Mouse (Mus musculus) MEL (cell line): ENCODE data around the gene Top2a. TPM values are rescaled to one million over a fixed set of nuclear protein-coding genes. Genes with fewer than 3 reads are reported as not detected.

ENCODE experiments used
- DNase-seq: peaks from one replicate; pipeline ENCODE4 v3.0.0; 2011; ENCODE audit warnings: low read depth, low spot score
- H3K27ac ChIP-seq: 2 replicates; pipeline ENCODE4 v1.5.1; 2012; ENCODE audit warnings: low read depth, mild to moderate bottlenecking, control low read depth, low read length, moderate library complexity; ENCODE audit not compliant: control insufficient read depth
- H3K27me3 ChIP-seq, 2 experiments: fragments of 150-350 bp in 1 of 2; sonication (generic) in 1 of 2; 2 replicates each; pipeline ENCODE4 v1.6.1; 2012; ENCODE audit warnings: low read length in 2 of 2, mild to moderate bottlenecking in 2 of 2, improper control_type of control experiment in 1 of 2, moderate library complexity in 1 of 2; ENCODE audit not compliant: insufficient read depth in 2 of 2, control insufficient read depth in 1 of 2
- H3K36me3 ChIP-seq, 2 experiments: 2 replicates each; pipeline ENCODE4 v1.6.1; 2012 to 2014; ENCODE audit warnings: low read length in 2 of 2, improper control_type of control experiment in 1 of 2, inconsistent platforms in 1 of 2, mild to moderate bottlenecking in 1 of 2; ENCODE audit not compliant: insufficient read depth in 2 of 2, control insufficient read depth in 1 of 2
- H3K4me1 ChIP-seq, 2 experiments: fragments of 150-350 bp in 1 of 2; sonication (generic) in 1 of 2; 2 replicates each; pipeline ENCODE4 v1.6.1; 2012; ENCODE audit warnings: low read length in 2 of 2, improper control_type of control experiment in 1 of 2, mild to moderate bottlenecking in 1 of 2; ENCODE audit not compliant: insufficient read depth in 2 of 2, control insufficient read depth in 1 of 2
- H3K4me3 ChIP-seq, 2 experiments: fragments of 150-350 bp in 1 of 2; sonication (generic) in 1 of 2; 2 replicates each; pipeline ENCODE4 v1.5.1; 2012; ENCODE audit warnings: low read depth in 2 of 2, low read length in 2 of 2, mild to moderate bottlenecking in 2 of 2, moderate library complexity in 2 of 2, control low read depth in 1 of 2, improper control_type of control experiment in 1 of 2; ENCODE audit not compliant: control insufficient read depth in 1 of 2, insufficient read depth in 1 of 2
- H3K79me2 ChIP-seq: 2 replicates; pipeline ENCODE4 v1.6.1; 2012; ENCODE audit warnings: mild to moderate bottlenecking, low read length, moderate library complexity; ENCODE audit not compliant: control insufficient read depth, poor library complexity, insufficient read depth
- H3K9ac ChIP-seq: 2 replicates; pipeline ENCODE4 v1.6.1; 2012; ENCODE audit warnings: low read depth, mild to moderate bottlenecking, control low read depth, low read length, moderate library complexity; ENCODE audit not compliant: control insufficient read depth, poor library complexity, severe bottlenecking
- H3K9me3 ChIP-seq: fragments of 150-350 bp; sonication (generic); replicated peaks from 2 replicates; pipeline ENCODE4 v1.6.1; 2012; ENCODE audit warnings: mild to moderate bottlenecking, low read length, improper control_type of control experiment, moderate library complexity; ENCODE audit not compliant: insufficient read depth
- BHLHE40 ChIP-seq: IDR thresholded peaks from 2 replicates; pipeline ENCODE4 v1.6.1; 2012; ENCODE audit warnings: low read depth, mild to moderate bottlenecking, inconsistent platforms, low read length, improper control_type of control experiment, borderline replicate concordance
- CHD1 ChIP-seq: IDR thresholded peaks from 2 replicates; pipeline ENCODE4 v1.6.1; 2012; ENCODE audit warnings: low read depth, mild to moderate bottlenecking, inconsistent platforms, low read length, improper control_type of control experiment
- CTCF ChIP-seq, 3 experiments: IDR thresholded peaks in 2 of 3; conservative IDR thresholded peaks in 1 of 3; 2 replicates each; pipeline ENCODE4 v1.5.1; 2011 to 2012; ENCODE audit warnings: low read length in 3 of 3, low read depth in 2 of 3, mild to moderate bottlenecking in 2 of 3, improper control_type of control experiment in 1 of 3, inconsistent platforms in 1 of 3, mixed read lengths in 1 of 3, moderate library complexity in 1 of 3; ENCODE audit not compliant: control insufficient read depth in 1 of 3, insufficient read depth in 1 of 3, poor library complexity in 1 of 3, severe bottlenecking in 1 of 3
- ELF1 ChIP-seq: IDR thresholded peaks from 2 replicates; pipeline ENCODE4 v1.6.1; 2014; ENCODE audit warnings: low read depth, mild to moderate bottlenecking, inconsistent platforms, low read length, improper control_type of control experiment, moderate library complexity
- EP300 ChIP-seq, 2 experiments: IDR thresholded peaks; 2 replicates each; pipeline ENCODE4 v1.6.1; 2011; ENCODE audit warnings: improper control_type of control experiment in 2 of 2, low read length in 2 of 2, low read depth in 1 of 2, mild to moderate bottlenecking in 1 of 2
- ETS1 ChIP-seq: IDR thresholded peaks from 2 replicates; pipeline ENCODE4 v1.6.1; 2012; ENCODE audit warnings: low read depth, mild to moderate bottlenecking, inconsistent platforms, low read length, improper control_type of control experiment, moderate library complexity
- GABPA ChIP-seq: IDR thresholded peaks from 2 replicates; pipeline ENCODE4 v1.6.1; 2012; ENCODE audit warnings: low read depth, mild to moderate bottlenecking, inconsistent platforms, low read length, improper control_type of control experiment, moderate library complexity
- GATA1 ChIP-seq: IDR thresholded peaks from 2 replicates; pipeline ENCODE4 v1.6.1; 2011; ENCODE audit warnings: low read depth, low read length, improper control_type of control experiment
- HCFC1 ChIP-seq: IDR thresholded peaks from 2 replicates; pipeline ENCODE4 v1.6.1; 2012; ENCODE audit warnings: low read depth, mild to moderate bottlenecking, inconsistent platforms, low read length, improper control_type of control experiment, moderate library complexity
- JUND ChIP-seq: IDR thresholded peaks from 2 replicates; pipeline ENCODE4 v1.6.1; 2011; ENCODE audit warnings: low read depth, mild to moderate bottlenecking, improper control_type of control experiment, low read length
- KAT2A ChIP-seq: conservative IDR thresholded peaks from 2 replicates; pipeline ENCODE4 v1.6.1; 2012; ENCODE audit warnings: low read depth, low read length, improper control_type of control experiment, inconsistent platforms
- MAZ ChIP-seq: IDR thresholded peaks from 2 replicates; pipeline ENCODE4 v1.6.1; 2012; ENCODE audit warnings: low read depth, mild to moderate bottlenecking, inconsistent platforms, low read length, improper control_type of control experiment
- MEF2A ChIP-seq: IDR thresholded peaks from 2 replicates; pipeline ENCODE4 v1.6.1; 2014; ENCODE audit warnings: low read depth, mild to moderate bottlenecking, inconsistent platforms, low read length, improper control_type of control experiment; ENCODE audit not compliant: poor library complexity, insufficient replicate concordance, severe bottlenecking; ENCODE audit errors: extremely low read depth
- MXI1 ChIP-seq: IDR thresholded peaks from 2 replicates; pipeline ENCODE4 v1.6.1; 2011; ENCODE audit warnings: mild to moderate bottlenecking, low read depth, low read length, improper control_type of control experiment
- MYC ChIP-seq: IDR thresholded peaks from 2 replicates; pipeline ENCODE4 v1.6.1; 2011; ENCODE audit warnings: low read depth, mild to moderate bottlenecking, low read length, improper control_type of control experiment, moderate library complexity
- NELFE ChIP-seq: IDR thresholded peaks from 2 replicates; pipeline ENCODE4 v1.6.1; 2011; ENCODE audit warnings: low read depth, low read length, improper control_type of control experiment
- POLR2A ChIP-seq, 2 experiments: IDR thresholded peaks; 2 replicates each; pipeline ENCODE4 v1.6.1; 2011 to 2012; ENCODE audit warnings: low read length in 2 of 2, mild to moderate bottlenecking in 2 of 2, control low read depth in 1 of 2, improper control_type of control experiment in 1 of 2, low read depth in 1 of 2, moderate library complexity in 1 of 2; ENCODE audit not compliant: control insufficient read depth in 1 of 2, insufficient read depth in 1 of 2, poor library complexity in 1 of 2
- POLR2AphosphoS2 ChIP-seq: IDR thresholded peaks from 2 replicates; pipeline ENCODE4 v1.6.1; 2011; ENCODE audit warnings: low read length, improper control_type of control experiment
- POLR2AphosphoS5 ChIP-seq: IDR thresholded peaks from 2 replicates; pipeline ENCODE4 v1.6.1; 2012; ENCODE audit warnings: low read depth, borderline replicate concordance, mild to moderate bottlenecking, inconsistent platforms, low read length, moderate library complexity, mixed read lengths
- RCOR1 ChIP-seq: IDR thresholded peaks from 2 replicates; pipeline ENCODE4 v1.6.1; 2012; ENCODE audit warnings: low read depth, mild to moderate bottlenecking, inconsistent platforms, low read length, improper control_type of control experiment
- SIN3A ChIP-seq: IDR thresholded peaks from 2 replicates; pipeline ENCODE4 v1.6.1; 2012; ENCODE audit warnings: low read length, improper control_type of control experiment, inconsistent platforms
- SMC3 ChIP-seq: IDR thresholded peaks from 2 replicates; pipeline ENCODE4 v1.6.1; 2011; ENCODE audit warnings: low read depth, low read length, improper control_type of control experiment
- USF1 ChIP-seq: IDR thresholded peaks from 2 replicates; pipeline ENCODE4 v1.6.1; 2014; ENCODE audit warnings: low read depth, mild to moderate bottlenecking, inconsistent platforms, low read length, improper control_type of control experiment, moderate library complexity
- USF2 ChIP-seq, 2 experiments: IDR thresholded peaks; 2 replicates each; pipeline ENCODE4 v1.6.1; 2011 to 2012; ENCODE audit warnings: improper control_type of control experiment in 2 of 2, low read length in 2 of 2, borderline replicate concordance in 1 of 2, inconsistent platforms in 1 of 2, low read depth in 1 of 2, mild to moderate bottlenecking in 1 of 2; ENCODE audit not compliant: insufficient read depth in 1 of 2
- ZC3H11A ChIP-seq: IDR thresholded peaks from 2 replicates; pipeline ENCODE4 v1.6.1; 2012; ENCODE audit warnings: low read depth, mild to moderate bottlenecking, inconsistent platforms, low read length, improper control_type of control experiment
- ZKSCAN1 ChIP-seq: IDR thresholded peaks from 2 replicates; pipeline ENCODE4 v1.6.1; 2012; ENCODE audit warnings: low read depth, mild to moderate bottlenecking, inconsistent platforms, low read length, improper control_type of control experiment, moderate library complexity
- polyA plus RNA-seq, 2 experiments: library from polyadenylated mRNA; stranded (reverse) in 1 of 2; unstranded in 1 of 2; fragments of >175 nt in 1 of 2; fragments of >200 nt in 1 of 2; gene quantifications; 2 replicates each; pipeline versions ENCODE4 v1.2.1 to v1.2.4; 2012; ENCODE audit warnings: low replicate concordance in 2 of 2, low read depth in 1 of 2; ENCODE audit not compliant: insufficient read length in 2 of 2, insufficient read depth in 1 of 2, missing spikeins in 1 of 2
- total RNA-seq: library from RNA; depleted of rRNA; stranded (reverse); fragments of 300-350 nt; gene quantifications from 2 replicates; pipeline ENCODE4 v1.2.3, GENCODE M21; 2012

The Top2a gene
- total and polyA plus RNA-seq, 3 experiments = 395 to 643 (median 443) TPM

GRCm38 (mm10) chr11:98945605-98945977, 78.4 kb downstream of the Top2a start:
- Histone ChIP-seq H3K79me2 (peaks cover 4% of the 10 kb centered on the region; the same call in 1 of the 2 replicates), H3K4me1 (peaks cover 24 to 42% of the 10 kb centered on the region in 2 experiments), H3K9ac (no peak overlapping the region), H3K9me3 (no peaks in the 10 kb centered on the region), H3K27ac (no peak overlapping the region), H3K36me3 (peaks cover 0 to 31% of the 10 kb centered on the region in 2 experiments; a peak in 2 of 4 replicates), H3K4me3 (no peak overlapping the region), H3K27me3 (no peaks in the 10 kb centered on the region)
- TF ChIP-seq POLR2A (IDR thresholded peaks at IDR 0.05; ENCODE audit: control insufficient read depth in 1 of 2, insufficient read depth in 1 of 2, low read depth in 1 of 2, low read length in 2 of 2, poor library complexity in 1 of 2) = no peak
- no peak for TF ChIP-seq CTCF (IDR thresholded peaks at IDR 0.05 in 2 of 3, conservative IDR thresholded peaks at IDR 0.05 in 1 of 3; ENCODE audit: control insufficient read depth in 1 of 3, insufficient read depth in 1 of 3, low read depth in 2 of 3, low read length in 3 of 3, poor library complexity in 1 of 3, severe bottlenecking in 1 of 3)
- no peak for TF ChIP-seq POLR2AphosphoS2
- no peak for TF ChIP-seq MEF2A
- no peak for TF ChIP-seq MXI1
- TF ChIP-seq KAT2A = no peak
- TF ChIP-seq BHLHE40 = no peak
- no peak for TF ChIP-seq MAZ
- TF ChIP-seq JUND = no peak
- TF ChIP-seq MYC = no peak
- no peak for TF ChIP-seq ELF1
- no peak for TF ChIP-seq ZKSCAN1
- no peak for TF ChIP-seq SMC3
- no peak for TF ChIP-seq USF1
- TF ChIP-seq SIN3A = no peak
- no peak for TF ChIP-seq POLR2AphosphoS5
- TF ChIP-seq CHD1 = no peak
- no peak for TF ChIP-seq GATA1
- TF ChIP-seq EP300 (IDR thresholded peaks at IDR 0.05; ENCODE audit: low read depth in 1 of 2, low read length in 2 of 2) = no peak
- no peak for DNase-seq

DNA sequence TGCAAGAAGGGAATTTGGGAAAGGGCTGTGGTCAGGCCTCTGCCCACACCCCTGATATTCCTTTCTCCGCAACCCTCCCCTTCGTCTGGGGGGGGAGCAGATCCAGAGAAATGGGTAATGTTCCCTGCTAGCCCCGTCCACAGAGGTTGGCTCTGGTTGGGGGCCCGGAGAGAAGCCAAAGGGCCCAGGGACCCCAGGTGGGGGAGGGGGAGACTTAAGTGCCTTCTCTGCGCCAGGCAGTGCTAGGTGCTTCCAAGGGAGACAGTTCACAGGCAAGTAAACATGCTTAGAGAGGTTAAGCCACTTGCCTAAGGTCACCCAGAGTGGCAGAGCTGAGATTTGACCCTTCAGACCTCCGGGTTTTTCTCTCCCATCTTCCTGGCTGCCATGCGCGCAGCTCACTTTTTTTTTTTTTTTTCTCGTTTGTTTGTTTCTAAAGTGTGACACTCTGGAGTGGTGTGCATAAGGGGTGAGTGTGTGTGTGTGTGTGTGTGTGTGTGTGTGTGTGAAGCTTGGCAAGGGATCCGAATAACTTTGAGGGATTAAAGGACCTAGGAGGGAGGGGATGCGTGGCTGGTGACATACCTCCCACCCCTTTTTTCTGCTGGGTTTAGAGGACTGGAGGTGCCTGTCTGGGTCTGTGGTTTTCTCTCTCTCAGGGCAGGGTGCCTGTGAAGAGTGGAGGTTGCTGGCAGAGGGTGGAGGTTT, 78.9 kb downstream of the Top2a start:
- Histone ChIP-seq H3K9me3 (no peaks in the 10 kb centered on the region), H3K9ac (no peak overlapping the region), H3K27me3 (no peaks in the 10 kb centered on the region), H3K79me2 (peaks cover 6% of the 10 kb centered on the region), H3K27ac (no peak overlapping the region), H3K4me1 (peaks cover 21 to 43% of the 10 kb centered on the region in 2 experiments), H3K4me3 (no peak overlapping the region), H3K36me3 (peaks cover 0 to 27% of the 10 kb centered on the region in 2 experiments; a peak in 2 of 4 replicates)
- no peak for DNase-seq
- TF ChIP-seq USF2 (IDR thresholded peaks at IDR 0.05; ENCODE audit: borderline replicate concordance in 1 of 2, insufficient read depth in 1 of 2, low read depth in 1 of 2, low read length in 2 of 2) (no peak), ZKSCAN1 (no peak), POLR2AphosphoS2 (no peak), RCOR1 (no peak), GATA1 (no peak), MXI1 (no peak), BHLHE40 (no peak), HCFC1 (no peak), ETS1 (no peak), SMC3 (no peak), NELFE (no peak), ELF1 (no peak), MYC (no peak), POLR2A (IDR thresholded peaks at IDR 0.05; ENCODE audit: control insufficient read depth in 1 of 2, insufficient read depth in 1 of 2, low read depth in 1 of 2, low read length in 2 of 2, poor library complexity in 1 of 2) (no peak), ZC3H11A (no peak), GABPA (no peak), MEF2A (no peak)
